Mouse (Mus musculus) cortical plate, adult 2 months (tissue): Measurements from ENCODE around the gene Hsd17b14.

Source experiments
- CTCF ChIP-seq: fragments of 200-500 bp; IDR thresholded peaks from 2 replicates; pipeline ENCODE4 v1.5.1; 2011; ENCODE audit warnings: mild to moderate bottlenecking, control low read depth, low read length; ENCODE audit not compliant: insufficient read depth; ENCODE audit errors: extremely low read depth
- POLR2A ChIP-seq: fragments of 200-500 bp; IDR thresholded peaks from 2 replicates; pipeline ENCODE4 v1.6.1; 2011; ENCODE audit warnings: mild to moderate bottlenecking, low read length, control low read depth; ENCODE audit not compliant: insufficient read depth; ENCODE audit errors: extremely low read depth

DNA sequence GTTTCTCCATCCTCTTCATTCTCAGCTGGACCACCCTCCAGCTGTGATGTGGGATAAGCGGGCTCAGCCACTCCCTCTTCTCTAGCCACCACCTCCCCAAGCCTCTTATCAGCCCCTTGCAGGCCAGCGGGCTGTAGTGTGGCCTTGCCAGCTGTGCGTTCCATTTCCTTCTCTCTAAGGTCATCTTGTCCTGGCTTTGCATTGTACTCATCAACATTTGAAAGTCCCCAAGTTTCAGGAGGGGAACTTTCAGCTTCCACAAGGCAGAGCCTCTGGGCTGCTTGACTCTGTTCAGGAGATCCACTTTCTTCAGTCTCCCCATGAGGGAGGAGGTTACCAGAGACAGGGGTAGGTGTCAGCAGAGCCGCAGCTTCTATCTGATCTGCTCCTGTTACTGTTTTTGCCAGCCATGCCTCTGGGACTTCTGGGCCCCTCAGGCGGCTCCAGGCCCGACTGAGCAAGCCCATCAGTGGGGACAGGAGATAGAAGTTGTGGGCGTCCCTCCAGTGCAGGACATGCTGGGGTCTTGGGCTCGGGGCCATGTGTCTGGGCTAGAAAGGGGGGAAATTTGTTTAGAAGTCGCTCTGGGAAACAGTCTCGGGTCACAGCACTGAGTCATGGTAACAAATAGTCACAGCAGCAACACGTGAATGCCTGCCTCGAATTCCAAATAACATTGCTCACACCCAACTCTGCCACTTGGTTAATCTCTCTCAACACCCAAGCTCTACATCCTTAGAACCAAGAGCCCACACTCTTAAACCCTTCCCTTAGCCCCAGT lies 29.7 kb upstream of the Hsd17b14 start:
- TF ChIP-seq POLR2A (no peak), CTCF (no peak)
